Mouse (Mus musculus) forebrain, embryonic 15.5 days (tissue): ENCODE measurements around the gene Pde6h. TPM values are rescaled to one million over a fixed set of nuclear protein-coding genes. Genes with fewer than 3 reads are reported as not detected.

Experiments
- polyA plus RNA-seq: library from polyadenylated mRNA; unstranded; fragments of >200 nt; fragmentation: Nextera tagmentation; extraction: Ambion mirVana; gene quantifications from 2 replicates; pipeline ENCODE4 v1.2.1, GENCODE M21; 2015

Pde6h gene
- polyA plus RNA-seq, 1 experiment from 2014 or later = not detected

Other genes starting within 250 kb of the Pde6h start
- 0.05 TPM in 2 replicates for gene Gucy2c, start 142.1 kb upstream of the Pde6h start, polyA plus RNA-seq
- gene Hist4h4, start 119.4 kb upstream of the Pde6h start, polyA plus RNA-seq = 0.97 and 1.1 TPM in 2 replicates
- 120 and 132 TPM in 2 replicates for gene H2afj, start 115.6 kb upstream of the Pde6h start, polyA plus RNA-seq
- gene BC049715, start 96.2 kb upstream of the Pde6h start, polyA plus RNA-seq = 0.93 and 1.1 TPM in 2 replicates
- gene Wbp11, start 95.6 kb upstream of the Pde6h start, polyA plus RNA-seq = 79.0 and 82.5 TPM in 2 replicates
- gene Smco3, start 88.4 kb upstream of the Pde6h start, polyA plus RNA-seq = 0.18 TPM in 1 of 2 replicates, not detected in the other
- gene Art4, start 66.1 kb upstream of the Pde6h start, polyA plus RNA-seq = 0.06 TPM in 1 of 2 replicates, not detected in the other
- gene Mgp, start 48.0 kb upstream of the Pde6h start, polyA plus RNA-seq = 7.2 and 8.8 TPM in 2 replicates
- gene Erp27, start 1.7 kb upstream of the Pde6h start, polyA plus RNA-seq = 0.18 and 0.66 TPM in 2 replicates
- gene Arhgdib, start 18.1 kb downstream of the Pde6h start, polyA plus RNA-seq = 16.8 and 17.1 TPM in 2 replicates
- 4.6 and 5.8 TPM in 2 replicates for gene Rerg, start 246.7 kb downstream of the Pde6h start, polyA plus RNA-seq